Mouse (Mus musculus) erythroblast, embryonic 14.5 days (primary cell): ENCODE measurements around the gene Snx20.

Experiments used
- GATA1 ChIP-seq: IDR thresholded peaks from 2 replicates; pipeline ENCODE4 v1.6.1; 2012; ENCODE audit warnings: low read length, inconsistent platforms, mixed read lengths
- TAL1 ChIP-seq: IDR thresholded peaks from 3 replicates; pipeline ENCODE4 v1.6.1; 2012; ENCODE audit warnings: low read length, inconsistent platforms, mixed read lengths

DNA sequence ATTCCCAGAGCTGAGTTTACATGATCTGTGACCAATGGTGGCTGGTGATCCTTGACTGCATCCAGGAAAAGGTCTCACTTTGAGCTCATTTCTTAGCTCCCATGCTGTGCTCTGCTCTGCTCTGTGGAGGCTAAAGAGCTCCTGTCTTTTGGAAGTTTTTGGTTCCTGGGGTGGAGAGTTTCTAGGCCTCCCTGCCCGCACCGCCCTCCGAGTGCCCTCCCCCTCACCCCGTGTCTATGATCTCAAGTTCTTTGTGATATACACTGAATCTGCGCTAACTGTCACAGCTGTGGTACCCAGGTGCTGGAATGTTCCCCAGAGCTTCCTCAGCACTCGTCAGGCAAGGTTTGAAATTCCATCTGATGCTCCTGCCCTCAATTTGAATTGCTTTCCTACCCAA lies 34.9 kb upstream of the Snx20 start:
- no peak for TF ChIP-seq TAL1
- no peak for TF ChIP-seq GATA1
